Mouse (Mus musculus) embryonic facial prominence, embryonic 15.5 days (tissue): ENCODE measurements around the gene Scml4. TPM values are rescaled to one million over a fixed set of nuclear protein-coding genes. Genes with fewer than 3 reads are reported as not detected.
A peak's percentile ranks its signal among the peaks of the same experiment; 100 is the strongest.

ENCODE experiments used
- ATAC-seq: fragments of 200-750 bp; cut with Nextera tagmentation; 2 replicates; pipeline ENCODE4 v1.8.0; 2017; ENCODE audit warnings: low read depth, moderate TSS enrichment; ENCODE audit not compliant: insufficient number of reproducible peaks, low FRiP score, low TSS enrichment
- H3K27ac ChIP-seq: fragments of 300-500 bp; sonication (generic); replicated peaks from 2 replicates; pipeline ENCODE4 v1.5.1; 2015; ENCODE audit warnings: mild to moderate bottlenecking, inconsistent platforms
- H3K27me3 ChIP-seq: fragments of 300-500 bp; sonication (generic); 2 replicates; pipeline ENCODE4 v1.6.1; 2015; ENCODE audit warnings: inconsistent platforms
- H3K36me3 ChIP-seq: fragments of 300-500 bp; sonication (generic); 2 replicates; pipeline ENCODE4 v1.6.1; 2015; ENCODE audit warnings: mild to moderate bottlenecking, inconsistent platforms
- H3K4me1 ChIP-seq: fragments of 300-500 bp; sonication (generic); 2 replicates; pipeline ENCODE4 v1.6.1; 2015; ENCODE audit warnings: inconsistent platforms
- H3K4me2 ChIP-seq: fragments of 300-500 bp; sonication (generic); replicated peaks from 2 replicates; pipeline ENCODE4 v1.6.1; 2015; ENCODE audit warnings: mild to moderate bottlenecking, inconsistent platforms
- H3K4me3 ChIP-seq: fragments of 300-500 bp; sonication (generic); replicated peaks from 2 replicates; pipeline ENCODE4 v1.5.1; 2015; ENCODE audit warnings: mild to moderate bottlenecking, inconsistent platforms
- H3K9ac ChIP-seq: fragments of 300-500 bp; sonication (generic); 2 replicates; pipeline ENCODE4 v1.6.1; 2015; ENCODE audit warnings: inconsistent platforms
- H3K9me3 ChIP-seq: fragments of 300-500 bp; sonication (generic); replicated peaks from 2 replicates; pipeline ENCODE4 v1.6.1; 2016; ENCODE audit warnings: inconsistent platforms
- WGBS: fragments of 180-500 bp; shearing (Covaris S2); methylation state at CpG from one replicate; pipeline ENCODE4 v1.1.7; 2015; 5-methylcytosine and 5-hydroxymethylcytosine counted together
- polyA plus RNA-seq: library from polyadenylated mRNA; unstranded; fragments of >200 nt; fragmentation: Nextera tagmentation; extraction: Ambion mirVana; gene quantifications from 2 replicates; pipeline ENCODE4 v1.2.1, GENCODE M21; 2015

Scml4 gene
- polyA plus RNA-seq, 1 experiment from 2014 or later, result 1.3 TPM

GRCm38 (mm10) chr10:42951078-42952045 lies 91.2 kb downstream of the Scml4 start:
- Histone ChIP-seq H3K9me3 (no peaks in the 10 kb centered on the region), H3K4me3 (no peak overlapping the region), H3K4me1 (peaks cover 32% of the 10 kb centered on the region), H3K4me2 (no peak overlapping the region; the same call in 1 of the 2 replicates), H3K27me3 (no peaks in the 10 kb centered on the region), H3K27ac (peak overlapping the region; percentile 55; the same call in 1 of the 2 replicates), H3K36me3 (no peaks in the 10 kb centered on the region), H3K9ac (no peak overlapping the region)
- WGBS, result 50% methylated on average over 20 of the region's 20 CpGs
- ATAC-seq, result peak; percentile 59; the same call in 1 of the 2 replicates

GRCm38 (mm10) chr10:42952046-42952420 lies 91.9 kb downstream of the Scml4 start:
- Histone ChIP-seq H3K27ac (no peak overlapping the region), H3K4me1 (peaks cover 32% of the 10 kb centered on the region), H3K27me3 (peaks cover 1% of the 10 kb centered on the region; the same call in 1 of the 2 replicates), H3K9ac (no peak overlapping the region), H3K4me3 (no peak overlapping the region), H3K36me3 (no peaks in the 10 kb centered on the region), H3K9me3 (no peaks in the 10 kb centered on the region), H3K4me2 (no peak overlapping the region)
- 39% methylated on average over 9 of the region's 9 CpGs for WGBS
- no peak for ATAC-seq

- WGBS, result 71% methylated on average over 5 of the region's 5 CpGs
- H3K27ac ChIP-seq, result no peak overlapping the region
- no peaks in the 10 kb centered on the region for H3K36me3 ChIP-seq
- no peak overlapping the region for H3K9ac ChIP-seq
- H3K9me3 ChIP-seq, result no peaks in the 10 kb centered on the region
- peaks cover 40% of the 10 kb centered on the region for H3K4me1 ChIP-seq
- no peak for ATAC-seq
- H3K4me2 ChIP-seq, result no peak overlapping the region
- no peak overlapping the region for H3K4me3 ChIP-seq
- H3K27me3 ChIP-seq, result peaks cover 6% of the 10 kb centered on the region; the same call in 1 of the 2 replicates
Measured at GRCm38 (mm10) chr10:42953601-42954000, 93.4 kb downstream of the Scml4 start.

- Histone ChIP-seq H3K4me3 (no peak overlapping the region), H3K9me3 (no peaks in the 10 kb centered on the region), H3K36me3 (no peaks in the 10 kb centered on the region), H3K4me1 (peaks cover 32% of the 10 kb centered on the region), H3K9ac (no peak overlapping the region), H3K27ac (no peak overlapping the region), H3K4me2 (no peak overlapping the region), H3K27me3 (peaks cover 6% of the 10 kb centered on the region; the same call in 1 of the 2 replicates)
- no peak for ATAC-seq
- 92% methylated on average over 3 of the region's 3 CpGs for WGBS
Measured at GRCm38 (mm10) chr10:42955205-42955604, 95.0 kb downstream of the Scml4 start.

- WGBS, result 5% methylated on average over 21 of the region's 21 CpGs
- Histone ChIP-seq H3K27ac (no peak overlapping the region; the same call in 1 of the 2 replicates), H3K9me3 (no peaks in the 10 kb centered on the region)
Measured at GRCm38 (mm10) chr10:42957881-42958651, 97.9 kb downstream of the Scml4 start.

GRCm38 (mm10) chr10:42958686-42959085 lies 98.5 kb downstream of the Scml4 start:
- H3K4me3 ChIP-seq, result no peak overlapping the region

More at GRCm38 (mm10) chr10:42957881-42958651, 97.9 kb downstream of the Scml4 start:
- Histone ChIP-seq H3K9ac (peak overlapping the region; percentile 37; the same call in 1 of the 2 replicates), H3K4me2 (peak overlapping the region; percentile 60), H3K36me3 (no peaks in the 10 kb centered on the region), H3K4me3 (peak overlapping the region; percentile 41), H3K27me3 (peaks cover 6% of the 10 kb centered on the region; the same call in 1 of the 2 replicates), H3K4me1 (peaks cover 25% of the 10 kb centered on the region)
- ATAC-seq, result 0 out of 2 replicates have a peak, but pooled peaks have one; percentile 66

GRCm38 (mm10) chr10:42961771-42962170 lies 101.6 kb downstream of the Scml4 start:
- Histone ChIP-seq H3K4me3 (no peak overlapping the region), H3K9ac (no peak overlapping the region), H3K9me3 (no peaks in the 10 kb centered on the region), H3K4me2 (no peak overlapping the region), H3K4me1 (peaks cover 25% of the 10 kb centered on the region), H3K36me3 (no peaks in the 10 kb centered on the region), H3K27me3 (peaks cover 6% of the 10 kb centered on the region; the same call in 1 of the 2 replicates), H3K27ac (0 out of 2 replicates have a peak overlapping the region, but pooled peaks have one; percentile 40)
- 0 out of 2 replicates have a peak, but pooled peaks have one; percentile 49 for ATAC-seq
- 30% methylated on average over 6 of the region's 6 CpGs for WGBS

More at GRCm38 (mm10) chr10:42958686-42959085, 98.5 kb downstream of the Scml4 start:
- H3K36me3 ChIP-seq, result no peaks in the 10 kb centered on the region
- H3K4me2 ChIP-seq, result peak overlapping the region; percentile 60
- no peaks in the 10 kb centered on the region for H3K9me3 ChIP-seq
- no peak overlapping the region for H3K27ac ChIP-seq
- H3K4me1 ChIP-seq, result peaks cover 25% of the 10 kb centered on the region
- ATAC-seq, result no peak
- 41% methylated on average over 4 of the region's 4 CpGs for WGBS
- no peak overlapping the region for H3K9ac ChIP-seq
- H3K27me3 ChIP-seq, result peaks cover 6% of the 10 kb centered on the region; the same call in 1 of the 2 replicates

GRCm38 (mm10) chr10:42962181-42962601 lies 102.0 kb downstream of the Scml4 start:
- Histone ChIP-seq H3K4me1 (peaks cover 25% of the 10 kb centered on the region), H3K27me3 (peaks cover 3% of the 10 kb centered on the region; the same call in 1 of the 2 replicates), H3K9ac (no peak overlapping the region), H3K27ac (0 out of 2 replicates have a peak overlapping the region, but pooled peaks have one; percentile 40), H3K4me3 (no peak overlapping the region), H3K9me3 (no peaks in the 10 kb centered on the region), H3K4me2 (no peak overlapping the region), H3K36me3 (no peaks in the 10 kb centered on the region)
- ATAC-seq, result peak; percentile 61; the same call in 1 of the 2 replicates
- WGBS, result 40% methylated on average over 6 of the region's 6 CpGs

- no peaks in the 10 kb centered on the region for H3K36me3 ChIP-seq
- H3K27me3 ChIP-seq, result no peaks in the 10 kb centered on the region
- H3K9me3 ChIP-seq, result no peaks in the 10 kb centered on the region
- H3K4me2 ChIP-seq, result no peak overlapping the region
- no peak overlapping the region for H3K27ac ChIP-seq
- WGBS, result 62% methylated on average over 13 of the region's 13 CpGs
- ATAC-seq, result no peak
- H3K4me3 ChIP-seq, result no peak overlapping the region
- peaks cover 25% of the 10 kb centered on the region for H3K4me1 ChIP-seq
- no peak overlapping the region for H3K9ac ChIP-seq
Measured at GRCm38 (mm10) chr10:42962655-42963054, 102.5 kb downstream of the Scml4 start.

GRCm38 (mm10) chr10:42963061-42963460 lies 102.9 kb downstream of the Scml4 start:
- Histone ChIP-seq H3K9me3 (no peaks in the 10 kb centered on the region), H3K4me1 (peaks cover 21% of the 10 kb centered on the region), H3K27me3 (no peaks in the 10 kb centered on the region), H3K4me3 (no peak overlapping the region), H3K4me2 (no peak overlapping the region), H3K36me3 (no peaks in the 10 kb centered on the region), H3K27ac (no peak overlapping the region), H3K9ac (no peak overlapping the region)
- no peak for ATAC-seq
- 87% methylated on average over 2 of the region's 2 CpGs for WGBS
